Mouse (Mus musculus): ENCODE measurements around the gene Ppm1h. TPM values are rescaled to one million over a fixed set of nuclear protein-coding genes. Genes with fewer than 3 reads are reported as not detected.

The Ppm1h gene
- polyA plus RNA-seq, 1 experiment from 2014 or later = 12.6 TPM

GRCm38 (mm10) chr10:122749071-122749470, 70.5 kb downstream of the Ppm1h start:
- no peak overlapping the region for H3K4me3 ChIP-seq (replicated peaks)
- H3K4me2 ChIP-seq (replicated peaks) = no peak overlapping the region
- no peak for ATAC-seq
- H3K9ac ChIP-seq (replicated peaks) = no peak overlapping the region
- H3K36me3 ChIP-seq = no peaks in the 10 kb centered on the region
- H3K27me3 ChIP-seq = no peaks in the 10 kb centered on the region
- H3K27ac ChIP-seq = no peak overlapping the region
- WGBS = 88% methylated on average over 12 of the region's 12 CpGs
- H3K9me3 ChIP-seq = no peaks in the 10 kb centered on the region
- peaks cover 13% of the 10 kb centered on the region for H3K4me1 ChIP-seq (replicated peaks)

- Histone ChIP-seq H3K4me1 (replicated peaks) (peaks cover 17% of the 10 kb centered on the region), H3K4me3 (replicated peaks) (no peak overlapping the region), H3K27ac (no peak overlapping the region), H3K9me3 (no peaks in the 10 kb centered on the region), H3K36me3 (no peaks in the 10 kb centered on the region), H3K27me3 (no peaks in the 10 kb centered on the region), H3K4me2 (replicated peaks) (no peak overlapping the region), H3K9ac (replicated peaks) (no peak overlapping the region)
- no peak for ATAC-seq
- WGBS = 90% methylated on average over 7 of the region's 7 CpGs
Measured at GRCm38 (mm10) chr10:122749876-122750275, 71.3 kb downstream of the Ppm1h start.

GRCm38 (mm10) chr10:122752950-122753923, 74.7 kb downstream of the Ppm1h start:
- WGBS = 23% methylated on average over 17 of the region's 17 CpGs

DNA sequence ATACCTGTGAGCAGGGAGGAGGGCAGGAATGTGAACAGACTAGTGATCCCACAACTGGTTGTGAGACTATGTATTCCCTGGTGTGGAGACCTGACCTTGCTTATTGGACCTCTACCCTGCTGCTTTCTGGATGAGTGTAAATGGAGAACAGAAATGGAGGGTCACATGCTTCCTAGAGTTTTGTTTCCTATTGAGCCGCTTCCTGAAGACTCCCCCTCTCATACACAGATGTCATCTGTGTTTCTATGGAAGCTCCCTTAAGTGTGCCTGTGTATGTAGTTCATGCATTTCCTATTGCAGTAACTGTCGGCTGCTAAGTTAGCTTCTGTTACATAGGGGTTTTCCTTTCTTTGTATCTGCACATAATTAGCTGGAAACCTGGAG, 75.4 kb downstream of the Ppm1h start:
- peaks cover 5% of the 10 kb centered on the region; the same call in 1 of the 2 replicates for H3K27me3 ChIP-seq
- no peaks in the 10 kb centered on the region for H3K36me3 ChIP-seq
- H3K27ac ChIP-seq = no peak overlapping the region
- no peak for ATAC-seq
- peak overlapping the region; percentile 12; the same call in 1 of the 2 replicates for H3K4me2 ChIP-seq (replicated peaks)
- WGBS = 60% methylated on average over 2 of the region's 2 CpGs
- H3K4me1 ChIP-seq (replicated peaks) = peaks cover 17% of the 10 kb centered on the region
- H3K9ac ChIP-seq (replicated peaks) = no peak overlapping the region
- no peak overlapping the region for H3K4me3 ChIP-seq (replicated peaks)
- no peaks in the 10 kb centered on the region for H3K9me3 ChIP-seq

More at GRCm38 (mm10) chr10:122752950-122753923, 74.7 kb downstream of the Ppm1h start:
- H3K27me3 ChIP-seq = peaks cover 5% of the 10 kb centered on the region; the same call in 1 of the 2 replicates
- H3K9me3 ChIP-seq = no peaks in the 10 kb centered on the region
- peak overlapping the region; percentile 12 for H3K4me2 ChIP-seq (replicated peaks)
- ATAC-seq = no peak
- no peak overlapping the region for H3K4me3 ChIP-seq (replicated peaks)
- H3K9ac ChIP-seq (replicated peaks) = no peak overlapping the region
- no peaks in the 10 kb centered on the region for H3K36me3 ChIP-seq
- H3K27ac ChIP-seq = no peak overlapping the region
- H3K4me1 ChIP-seq (replicated peaks) = peaks cover 17% of the 10 kb centered on the region

GRCm38 (mm10) chr10:122754967-122755366, 76.4 kb downstream of the Ppm1h start:
- Histone ChIP-seq H3K4me1 (replicated peaks) (peaks cover 17% of the 10 kb centered on the region), H3K4me3 (replicated peaks) (no peak overlapping the region), H3K27ac (no peak overlapping the region), H3K9ac (replicated peaks) (no peak overlapping the region), H3K27me3 (peaks cover 5% of the 10 kb centered on the region; the same call in 1 of the 2 replicates), H3K4me2 (replicated peaks) (no peak overlapping the region), H3K9me3 (no peaks in the 10 kb centered on the region), H3K36me3 (no peaks in the 10 kb centered on the region)
- no peak for ATAC-seq
- 95% methylated on average over 1 of the region's 1 CpGs for WGBS

- Histone ChIP-seq H3K9ac (replicated peaks) (no peak overlapping the region), H3K4me1 (replicated peaks) (peaks cover 17% of the 10 kb centered on the region), H3K4me2 (replicated peaks) (no peak overlapping the region), H3K36me3 (no peaks in the 10 kb centered on the region), H3K27me3 (peaks cover 5% of the 10 kb centered on the region; the same call in 1 of the 2 replicates), H3K27ac (no peak overlapping the region), H3K9me3 (no peaks in the 10 kb centered on the region), H3K4me3 (replicated peaks) (no peak overlapping the region)
- ATAC-seq = no peak
- 13% methylated on average over 7 of the region's 7 CpGs for WGBS
Measured at GRCm38 (mm10) chr10:122756879-122757530, 78.4 kb downstream of the Ppm1h start.

DNA sequence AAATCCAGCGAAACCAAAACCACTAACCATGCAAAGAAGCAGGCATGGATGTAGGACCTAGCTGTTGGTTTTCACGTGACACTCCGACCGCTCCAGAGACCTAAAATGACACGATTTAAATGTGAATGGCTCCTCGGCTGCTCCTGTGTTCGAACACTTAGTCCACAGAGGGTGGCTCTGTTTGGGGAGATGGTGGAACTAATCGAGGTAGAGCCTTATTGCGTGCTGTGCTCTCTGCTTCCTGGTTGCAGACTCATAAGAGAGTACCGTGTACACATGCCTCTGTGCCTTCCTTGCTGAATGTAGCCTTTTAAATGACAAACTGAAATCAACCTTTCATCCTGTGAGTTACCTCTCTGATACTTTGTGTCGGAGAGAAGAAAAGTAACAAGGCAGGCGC, 79.2 kb downstream of the Ppm1h start:
- ATAC-seq = no peak
- WGBS = 58% methylated on average over 12 of the region's 12 CpGs
- H3K4me3 ChIP-seq (replicated peaks) = no peak overlapping the region
- H3K27me3 ChIP-seq = peaks cover 5% of the 10 kb centered on the region; the same call in 1 of the 2 replicates
- H3K9me3 ChIP-seq = no peaks in the 10 kb centered on the region
- H3K4me1 ChIP-seq (replicated peaks) = peaks cover 17% of the 10 kb centered on the region
- H3K36me3 ChIP-seq = no peaks in the 10 kb centered on the region
- H3K9ac ChIP-seq (replicated peaks) = no peak overlapping the region
- H3K27ac ChIP-seq = no peak overlapping the region
- H3K4me2 ChIP-seq (replicated peaks) = no peak overlapping the region

DNA sequence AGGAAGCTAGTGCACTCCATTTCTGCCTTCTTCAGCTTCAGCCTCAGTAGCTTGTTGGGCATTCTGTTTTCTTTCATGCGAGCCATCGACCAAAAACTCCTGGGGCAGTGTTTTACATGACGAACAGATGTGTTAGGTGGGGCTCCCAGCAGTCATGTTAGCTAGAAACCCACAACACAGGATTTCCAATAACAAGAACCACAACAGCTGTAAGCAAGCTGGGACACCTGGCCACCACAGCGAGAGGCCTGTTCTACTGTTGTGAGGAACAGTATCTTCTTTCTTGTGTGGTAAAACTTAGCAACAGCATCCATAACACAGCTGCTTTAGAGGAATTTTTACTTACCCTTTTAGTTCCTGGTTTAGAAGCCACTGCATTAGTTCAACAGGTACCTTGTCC, 79.8 kb downstream of the Ppm1h start:
- H3K9ac ChIP-seq (replicated peaks) = no peak overlapping the region
- H3K4me2 ChIP-seq (replicated peaks) = no peak overlapping the region
- 83% methylated on average over 4 of the region's 4 CpGs for WGBS
- ATAC-seq = no peak
- H3K27me3 ChIP-seq = peaks cover 5% of the 10 kb centered on the region; the same call in 1 of the 2 replicates
- no peaks in the 10 kb centered on the region for H3K36me3 ChIP-seq
- peaks cover 11% of the 10 kb centered on the region for H3K4me1 ChIP-seq (replicated peaks)
- H3K9me3 ChIP-seq = no peaks in the 10 kb centered on the region
- H3K4me3 ChIP-seq (replicated peaks) = no peak overlapping the region
- H3K27ac ChIP-seq = no peak overlapping the region

GRCm38 (mm10) chr10:122759729-122760128, 81.2 kb downstream of the Ppm1h start:
- Histone ChIP-seq H3K36me3 (no peaks in the 10 kb centered on the region), H3K4me2 (replicated peaks) (no peak overlapping the region), H3K4me1 (replicated peaks) (peaks cover 4% of the 10 kb centered on the region; the same call in 1 of the 2 replicates), H3K27me3 (peaks cover 5% of the 10 kb centered on the region; the same call in 1 of the 2 replicates), H3K4me3 (replicated peaks) (no peak overlapping the region), H3K9ac (replicated peaks) (no peak overlapping the region), H3K27ac (no peak overlapping the region), H3K9me3 (no peaks in the 10 kb centered on the region)
- 87% methylated on average over 2 of the region's 2 CpGs for WGBS
- ATAC-seq = no peak

DNA sequence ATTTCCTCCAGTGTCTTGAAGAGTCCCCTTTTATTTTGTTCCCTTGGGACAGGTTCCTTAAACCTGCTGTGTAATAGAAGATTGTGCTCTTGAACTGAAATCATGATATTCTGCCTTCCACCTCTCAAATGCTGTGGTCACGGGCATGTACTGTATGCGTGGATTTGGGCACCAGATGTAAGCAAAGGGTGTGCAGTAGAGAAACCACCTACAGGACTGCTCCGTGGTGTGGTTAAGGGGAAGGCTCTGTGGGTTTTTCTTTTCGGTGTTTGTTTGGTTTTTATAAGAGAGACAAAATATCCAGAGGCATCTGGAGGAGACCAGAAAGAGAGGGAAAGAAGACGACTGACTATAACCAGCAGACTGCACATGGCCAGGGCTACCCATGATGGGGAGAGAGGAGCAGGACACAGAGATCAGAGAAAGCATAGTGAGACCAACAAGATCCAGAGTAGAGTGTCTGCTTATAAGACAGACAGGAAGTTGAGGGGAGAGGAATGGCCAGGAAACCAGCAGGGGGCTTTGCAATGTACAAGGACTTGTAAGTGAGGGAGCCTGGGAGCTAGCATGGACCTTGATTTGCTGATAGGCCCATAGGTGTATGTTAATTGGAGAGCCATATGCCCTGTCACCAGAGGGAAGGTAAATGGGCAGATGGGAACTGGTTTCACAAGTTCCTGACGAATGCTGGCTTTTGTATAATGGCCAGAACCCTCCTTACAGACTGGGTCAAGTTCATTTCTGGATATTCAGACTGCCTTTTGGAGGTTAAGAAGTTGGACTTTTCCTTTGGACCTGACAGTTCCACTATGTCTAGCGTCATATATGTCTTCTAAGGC, 82.1 kb downstream of the Ppm1h start:
- WGBS = 87% methylated on average over 7 of the region's 7 CpGs
- H3K4me1 ChIP-seq (replicated peaks) = peaks cover 7% of the 10 kb centered on the region; the same call in 1 of the 2 replicates
- ATAC-seq = no peak

DNA sequence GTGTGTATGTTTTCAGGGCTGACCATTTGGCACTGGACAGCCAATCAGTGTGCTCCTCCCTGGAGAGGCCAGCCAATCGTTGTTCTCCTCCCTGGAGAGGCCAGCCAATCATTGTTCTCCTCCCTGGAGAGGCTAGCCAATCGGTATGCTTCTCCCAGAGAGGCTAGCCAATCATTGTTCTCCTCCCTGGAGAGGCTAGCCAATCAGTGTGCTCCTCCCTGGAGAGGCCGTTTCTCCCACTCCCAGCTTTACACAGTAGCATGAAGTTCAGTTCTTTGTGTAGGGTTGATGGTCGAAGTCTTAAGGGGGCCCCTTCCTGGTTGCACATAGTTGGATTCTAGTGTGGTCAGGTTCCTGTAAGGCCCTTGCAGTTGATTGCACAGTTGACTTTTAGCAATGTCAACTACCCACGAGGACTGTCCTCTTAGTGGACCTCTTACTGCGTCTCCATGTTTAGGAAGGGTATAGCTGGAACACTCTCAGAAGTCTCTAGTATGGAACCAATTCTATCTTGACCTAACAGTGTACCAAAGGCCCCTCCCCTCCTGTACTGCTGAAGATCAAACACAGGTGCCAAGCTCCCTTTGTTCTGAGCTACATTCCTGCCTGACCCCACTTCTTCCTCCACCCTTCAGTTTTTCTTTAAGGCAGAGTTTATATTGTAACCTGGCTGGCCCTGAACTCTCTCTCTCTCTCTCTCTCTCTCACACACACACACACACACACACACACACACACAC, 84.4 kb downstream of the Ppm1h start:
- no peaks in the 10 kb centered on the region for H3K9me3 ChIP-seq
- ATAC-seq = no peak
- no peaks in the 10 kb centered on the region for H3K36me3 ChIP-seq
- H3K4me3 ChIP-seq (replicated peaks) = no peak overlapping the region
- no peak overlapping the region for H3K4me2 ChIP-seq (replicated peaks)
- WGBS = 92% methylated on average over 6 of the region's 6 CpGs
- peaks cover 11% of the 10 kb centered on the region; the same call in 1 of the 2 replicates for H3K4me1 ChIP-seq (replicated peaks)
- H3K27me3 ChIP-seq = 0 out of 2 replicates have a peak, but pooled peaks cover 1% of the 10 kb centered on the region
- H3K27ac ChIP-seq = no peak overlapping the region
- H3K9ac ChIP-seq (replicated peaks) = no peak overlapping the region

More for the DNA sequence above, 82.1 kb downstream of the Ppm1h start:
- Histone ChIP-seq H3K9ac (replicated peaks) (no peak overlapping the region), H3K9me3 (no peaks in the 10 kb centered on the region), H3K4me2 (replicated peaks) (no peak overlapping the region), H3K27ac (no peak overlapping the region), H3K27me3 (peaks cover 5% of the 10 kb centered on the region; the same call in 1 of the 2 replicates), H3K4me3 (replicated peaks) (no peak overlapping the region), H3K36me3 (no peaks in the 10 kb centered on the region)

Data from midbrain, embryonic 13.5 days (tissue).